Mouse (Mus musculus): ENCODE measurements around the gene Gm21970.

GRCm38 (mm10) chr16:91376701-91377100 lies 14.8 kb upstream of the Gm21970 start:
- no peak for TF ChIP-seq POLR2A (IDR thresholded peaks at IDR 0.05; ENCODE audit: control insufficient read depth, low read depth, low read length)
- TF ChIP-seq CTCF (IDR thresholded peaks at IDR 0.05; ENCODE audit: control insufficient read depth, insufficient read depth, insufficient replicate concordance, low read depth, low read length), result no peak
